Mouse (Mus musculus) lung, postnatal 0 days (tissue): ENCODE measurements around the gene Phex. TPM values are rescaled to one million over a fixed set of nuclear protein-coding genes. Genes with fewer than 3 reads are reported as not detected.

Experiments used
- ATAC-seq: fragments of 200-750 bp; cut with Nextera tagmentation; 2 replicates; pipeline ENCODE4 v1.8.0; 2017; ENCODE audit warnings: moderate library complexity
- DNase-seq: peaks from one replicate; pipeline ENCODE4 v3.0.0-alpha.2; 2016; ENCODE audit warnings: low spot score
- H3K27ac ChIP-seq: fragments of 300-500 bp; sonication (generic); 2 replicates; pipeline ENCODE4 v1.5.1; 2014; ENCODE audit warnings: antibody characterized with exemption, mild to moderate bottlenecking, low read length, mixed read lengths
- H3K27me3 ChIP-seq: fragments of 300-500 bp; sonication (generic); replicated peaks from 2 replicates; pipeline ENCODE4 v1.6.1; 2014; ENCODE audit warnings: low read length, mixed read lengths; ENCODE audit not compliant: insufficient read depth
- H3K36me3 ChIP-seq: fragments of 300-500 bp; sonication (generic); 2 replicates; pipeline ENCODE4 v1.6.1; 2014; ENCODE audit warnings: low read length, mixed read lengths; ENCODE audit not compliant: insufficient read depth
- H3K4me1 ChIP-seq: fragments of 300-500 bp; sonication (generic); 2 replicates; pipeline ENCODE4 v1.6.1; 2014; ENCODE audit warnings: antibody characterized with exemption, low read depth, low read length, mixed read lengths; ENCODE audit not compliant: insufficient read depth
- H3K4me2 ChIP-seq: fragments of 300-500 bp; sonication (generic); replicated peaks from 2 replicates; pipeline ENCODE4 v1.6.1; 2014; ENCODE audit warnings: low read depth, mild to moderate bottlenecking, low read length, moderate library complexity, mixed read lengths
- H3K4me3 ChIP-seq: fragments of 300-500 bp; sonication (generic); 2 replicates; pipeline ENCODE4 v1.5.1; 2014; ENCODE audit warnings: low read depth, low read length
- H3K9ac ChIP-seq: fragments of 300-500 bp; sonication (generic); replicated peaks from 2 replicates; pipeline ENCODE4 v1.6.1; 2014; ENCODE audit warnings: low read depth, mild to moderate bottlenecking
- H3K9me3 ChIP-seq: fragments of 300-500 bp; sonication (generic); 2 replicates; pipeline ENCODE4 v1.6.1; 2016; ENCODE audit warnings: low read length, mixed read lengths
- CTCF ChIP-seq: IDR thresholded peaks from 2 replicates; pipeline ENCODE4 v1.5.1; 2016; ENCODE audit warnings: antibody characterized with exemption, mild to moderate bottlenecking
- EP300 ChIP-seq: IDR thresholded peaks from 2 replicates; pipeline ENCODE4 v1.6.1; 2016; ENCODE audit warnings: antibody characterized with exemption, mild to moderate bottlenecking, control low read depth
- WGBS: fragments of 180-500 bp; shearing (Covaris S2); extraction: QIAGEN DNeasy Blood & Tissue Kit; methylation state at CpG from one replicate; pipeline ENCODE4 v1.1.7; 2014; 5-methylcytosine and 5-hydroxymethylcytosine counted together
- microRNA-seq: library from miRNA; unstranded; fragments of <30 nt; microRNA quantifications from one replicate; pipeline ENCODE4, GENCODE M21; 2016
- polyA plus RNA-seq: library from polyadenylated mRNA; unstranded; fragments of >200 nt; fragmentation: Nextera tagmentation; extraction: Ambion mirVana; gene quantifications from 2 replicates; pipeline ENCODE4 v1.2.1, GENCODE M21; 2015

Gene Phex
- polyA plus RNA-seq, 1 experiment from 2014 or later: 4.0 TPM

GRCm38 (mm10) chrX:157139601-157140000 is 275.5 kb downstream of the Phex start:
- peak; percentile 5 for DNase-seq

More at GRCm38 (mm10) chrX:157139601-157140000, 275.5 kb downstream of the Phex start:
- H3K4me3 ChIP-seq: no peak overlapping the region
- no peaks in the 10 kb centered on the region for H3K36me3 ChIP-seq
- no peak for ATAC-seq
- no peak overlapping the region for H3K27ac ChIP-seq
- H3K4me1 ChIP-seq: no peaks in the 10 kb centered on the region
- H3K4me2 ChIP-seq: no peak overlapping the region
- H3K9ac ChIP-seq: no peak overlapping the region
- H3K9me3 ChIP-seq: no peaks in the 10 kb centered on the region
- H3K27me3 ChIP-seq: no peaks in the 10 kb centered on the region
- TF ChIP-seq EP300 (no peak), CTCF (no peak)
- 60% methylated on average over 6 of the region's 6 CpGs for WGBS

Small RNAs within 50 kb of the gene (microRNA-seq; reads per million reads assigned to microRNA genes)
- not detected for gene Gm23798

Other genes with a start within 250 kb of the Phex start
- 52.8 and 55.8 TPM in 2 replicates for gene Sms, start 77.0 kb upstream of the Phex start, polyA plus RNA-seq
- gene Yy2, start 153.7 kb upstream of the Phex start, polyA plus RNA-seq: 1.6 and 2.7 TPM in 2 replicates
- gene Mbtps2, start 183.4 kb upstream of the Phex start, polyA plus RNA-seq: 8.8 and 10.8 TPM in 2 replicates